Mouse (Mus musculus) right cerebral cortex, postnatal 14 days (tissue): ENCODE results near the gene Sox30.
A peak's percentile ranks its signal among the peaks of the same experiment; 100 is the strongest.
"Not testable (repeated sequence)": the region's sequence is repeated elsewhere in the genome, so short reads cannot be mapped to it uniquely, and the experiment has no call there.

ENCODE experiments used
- DNase-seq: peaks from one replicate; pipeline ENCODE4 v3.0.0; 2022

Sox30 gene

GRCm38 (mm10) chr11:46021850-46022249, 41.7 kb downstream of the Sox30 start:
- DNase-seq = no peak

- no peak for DNase-seq
These were observed 42.9 kb downstream of the Sox30 start for GRCm38 (mm10) chr11:46022983-46023382.

GRCm38 (mm10) chr11:46025962-46026392, 45.9 kb downstream of the Sox30 start:
- no peak for DNase-seq

- DNase-seq = no peak
These were observed 48.1 kb downstream of the Sox30 start for GRCm38 (mm10) chr11:46027952-46028814.

GRCm38 (mm10) chr11:46029485-46029884, 49.4 kb downstream of the Sox30 start:
- no peak for DNase-seq

- DNase-seq = no peak
These were observed 49.9 kb downstream of the Sox30 start for GRCm38 (mm10) chr11:46030026-46030425.

- no peak for DNase-seq
These were observed 51.4 kb downstream of the Sox30 start for GRCm38 (mm10) chr11:46031470-46031869.

- DNase-seq = no peak
These were observed 52.8 kb downstream of the Sox30 start for GRCm38 (mm10) chr11:46032956-46033355.

- DNase-seq = no peak
These were observed 56.3 kb downstream of the Sox30 start for GRCm38 (mm10) chr11:46036374-46036773.

- no peak for DNase-seq
These were observed 58.8 kb downstream of the Sox30 start for GRCm38 (mm10) chr11:46038901-46039300.

- peak; percentile 9 for DNase-seq
These were observed 59.2 kb downstream of the Sox30 start for GRCm38 (mm10) chr11:46039335-46039734.

- no peak for DNase-seq
These were observed 60.9 kb downstream of the Sox30 start for GRCm38 (mm10) chr11:46040841-46041556.

GRCm38 (mm10) chr11:46041607-46042267, 61.6 kb downstream of the Sox30 start:
- DNase-seq = no peak

GRCm38 (mm10) chr11:46044781-46045180, 64.7 kb downstream of the Sox30 start:
- no peak for DNase-seq

GRCm38 (mm10) chr11:46047264-46047663, 67.2 kb downstream of the Sox30 start:
- DNase-seq = no peak

GRCm38 (mm10) chr11:46052105-46052659, 72.1 kb downstream of the Sox30 start, which contains the start of gene Gm12166:
Gene Gm12166, minus strand, starts transcription at chr11:46052321.
- peak; percentile 53 for DNase-seq

GRCm38 (mm10) chr11:46053457-46053856, 73.3 kb downstream of the Sox30 start:
- DNase-seq = not testable (repeated sequence)

- DNase-seq = no peak
These were observed 74.2 kb downstream of the Sox30 start for GRCm38 (mm10) chr11:46054311-46054710.

- no peak for DNase-seq
These were observed 75.1 kb downstream of the Sox30 start for GRCm38 (mm10) chr11:46054911-46055895.

GRCm38 (mm10) chr11:46055896-46056769, 76.0 kb downstream of the Sox30 start, which contains the start of gene Adam19:
Gene Adam19, plus strand, starts transcription at chr11:46055992.
- DNase-seq = peak; percentile 60
